Comparison of ENCODE assay signal across 8 mouse cellular contexts in the genomic region with DNA sequence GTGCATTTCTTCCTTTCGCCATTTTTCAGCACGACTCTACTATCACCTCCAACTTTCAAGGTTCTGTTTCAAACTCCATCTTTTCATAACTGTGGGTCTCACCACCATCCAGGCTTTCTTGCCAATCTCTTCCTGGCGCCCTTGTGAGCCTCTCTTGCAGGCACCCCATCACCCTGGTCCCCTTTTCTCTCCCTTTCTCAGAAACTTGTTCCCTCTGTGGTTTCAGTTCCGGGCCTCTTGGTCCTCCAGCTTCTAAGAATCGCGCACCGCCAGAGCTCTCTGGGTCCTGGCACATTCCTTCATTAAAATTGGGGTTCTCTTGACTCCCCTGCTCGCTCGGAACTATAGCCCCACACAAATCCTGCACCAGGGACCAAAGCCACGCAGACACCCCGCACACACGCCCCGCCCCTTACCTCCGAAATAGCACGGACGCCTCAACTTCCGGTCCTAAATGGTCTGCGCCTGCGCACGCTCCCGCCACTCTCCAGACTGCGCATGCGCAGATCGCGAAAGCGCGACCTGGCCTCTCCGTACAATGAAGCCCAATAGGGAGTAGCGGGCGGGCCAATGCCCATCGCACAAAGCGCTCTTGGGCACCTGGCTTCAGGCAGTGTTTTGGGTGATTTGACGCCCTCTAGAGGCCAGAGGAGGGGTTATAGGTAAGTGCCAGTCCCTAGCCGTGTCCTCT. TPM values are rescaled to one million over a fixed set of nuclear protein-coding genes. Genes with fewer than 3 reads are reported as not detected.
DNase-seq lines count a peak whose midpoint lies in the region; ATAC-seq lines count a peak whose summit lies in the region.

A gene (minus strand): TSS at position 456 of the 691 bp plus-strand sequence.

- peak; percentile 99 for DNase-seq in ES-CJ7 (ENCODE audit: low read depth, low spot score)
- peak; percentile 97 for DNase-seq in cerebellum, adult 11 months
- DNase-seq in forebrain, embryonic 14.5 days (ENCODE audit: low spot score): peak; percentile 97
- peak; percentile 97 for DNase-seq in heart, postnatal 14 days
- DNase-seq in layer of hippocampus, adult 11-12 months (ENCODE audit: low spot score): peak; percentile 95
- DNase-seq in lung, adult 18-20 months: peak; percentile 95 to 96
- DNase-seq in testis, postnatal 14 days (ENCODE audit: low spot score): peak; percentile 93

- peak within 1 kb of the TSS; percentile 75 for H3K4me2 ChIP-seq in forebrain, embryonic 14.5 days (ENCODE audit: low read length)
- H3K4me2 ChIP-seq in neural tube, embryonic 15.5 days: peak within 1 kb of the TSS; percentile 78

- peak within 1 kb of the TSS; percentile 66 for H3K4me3 ChIP-seq in forebrain, embryonic 14.5 days (ENCODE audit: low read depth, low read length)
- H3K4me3 ChIP-seq in neural tube, embryonic 15.5 days (replicated peaks): peak within 1 kb of the TSS; percentile 67

- peak; percentile 98 for ATAC-seq in forebrain, embryonic 14.5 days
- ATAC-seq in neural tube, embryonic 15.5 days (ENCODE audit: low FRiP score): peak; percentile 96

- no peaks in the 10 kb centered on the region for H3K27me3 ChIP-seq in forebrain, embryonic 14.5 days (replicated peaks; ENCODE audit: control insufficient read depth, insufficient read depth, low read length)
- H3K27me3 ChIP-seq in neural tube, embryonic 15.5 days (replicated peaks): no peaks in the 10 kb centered on the region

- peaks cover 20% of the 10 kb centered on the region; the same call in 1 of the 2 replicates for H3K36me3 ChIP-seq in forebrain, embryonic 14.5 days (ENCODE audit: control insufficient read depth, insufficient read depth, low read length)
- peaks cover 21% of the 10 kb centered on the region for H3K36me3 ChIP-seq in neural tube, embryonic 15.5 days

- peaks cover 9% of the 10 kb centered on the region; the same call in 1 of the 2 replicates for H3K4me1 ChIP-seq in forebrain, embryonic 14.5 days (ENCODE audit: control insufficient read depth, insufficient read depth, low read length)
- peaks cover 21% of the 10 kb centered on the region for H3K4me1 ChIP-seq in neural tube, embryonic 15.5 days

- H3K27ac ChIP-seq in forebrain, embryonic 14.5 days (ENCODE audit: low read depth, low read length): peak within 1 kb of the TSS; percentile 75
- H3K27ac ChIP-seq in neural tube, embryonic 15.5 days (replicated peaks): peak within 1 kb of the TSS; percentile 85

- peak within 1 kb of the TSS; percentile 86 for H3K9ac ChIP-seq in forebrain, embryonic 14.5 days (ENCODE audit: low read length)
- H3K9ac ChIP-seq in neural tube, embryonic 15.5 days (replicated peaks): peak within 1 kb of the TSS; percentile 75

- no peaks in the 10 kb centered on the region for H3K9me3 ChIP-seq in forebrain, embryonic 14.5 days (replicated peaks; ENCODE audit: control insufficient read depth, low read length)
- H3K9me3 ChIP-seq in neural tube, embryonic 15.5 days (replicated peaks): no peaks in the 10 kb centered on the region

- 2% methylated on average over 34 of the region's 34 CpGs for WGBS in forebrain, embryonic 14.5 days
- 1% methylated on average over 34 of the region's 34 CpGs for WGBS in neural tube, embryonic 15.5 days

- intact Hi-C loops in heart, postnatal 14 days (cut with DNase I): loop anchor here (2.0 kb wide), 1 partner anchor 41 kb away; no protein-coding TSS in a partner anchor

RNA-seq across cellular contexts. Expression of the gene that starts here (rescaled TPM):
- 9.4 and 10.8 TPM in 2 replicates for polyA plus RNA-seq in forebrain, embryonic 14.5 days (2014; fragmentation: Nextera tagmentation; extraction: Ambion mirVana)
- 10 to 100 TPM in 1 of 2 experiments, 1 to 10 TPM in 1; 8.7 to 11.1 TPM for total RNA-seq in heart, postnatal 14 days (2021)
- 12.2 and 13.2 TPM in 2 replicates for polyA plus RNA-seq in neural tube, embryonic 15.5 days (2015; fragmentation: Nextera tagmentation; extraction: Ambion mirVana)

Comparison
In these comparisons a context has a peak if more than half of its experiments do, and no peak if none do; other contexts are left out.
1. Peak in every context shown above with its lines: DNase-seq, ATAC-seq, H3K4me3 ChIP-seq and H3K27ac ChIP-seq.